Mouse (Mus musculus) thymus, postnatal 4 days (tissue): Measurements from ENCODE around the gene Tmem253.
"Not testable (repeated sequence)": the region's sequence is repeated elsewhere in the genome, so short reads cannot be mapped to it uniquely, and the experiment has no call there.

Experiments
- DNase-seq: peaks from one replicate; pipeline ENCODE4 v3.0.0; 2021

Tmem253 gene

DNA sequence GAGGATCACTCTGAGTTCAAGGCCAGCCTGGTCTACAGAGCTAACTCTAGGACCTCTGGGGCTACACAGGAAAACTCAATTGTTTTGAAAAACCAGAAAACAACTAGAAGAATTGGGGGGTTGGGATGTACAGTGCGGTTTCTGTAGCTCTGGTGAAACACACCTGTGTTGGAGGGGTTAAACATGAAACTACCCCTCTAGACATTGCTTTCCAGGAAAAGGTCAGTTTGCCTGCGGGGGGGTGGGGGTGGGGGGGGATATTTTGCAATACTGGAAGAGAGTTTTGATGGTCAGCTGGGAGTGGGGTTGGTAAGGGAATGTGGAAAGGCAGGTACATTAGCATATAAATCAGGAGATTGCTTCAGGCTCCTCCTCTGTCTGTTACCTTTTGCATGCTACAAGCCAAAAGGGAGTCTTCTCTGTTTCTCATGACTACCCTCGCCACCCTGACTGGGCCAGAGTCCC lies 6.8 kb downstream of the Tmem253 start:
- no peak for DNase-seq

DNA sequence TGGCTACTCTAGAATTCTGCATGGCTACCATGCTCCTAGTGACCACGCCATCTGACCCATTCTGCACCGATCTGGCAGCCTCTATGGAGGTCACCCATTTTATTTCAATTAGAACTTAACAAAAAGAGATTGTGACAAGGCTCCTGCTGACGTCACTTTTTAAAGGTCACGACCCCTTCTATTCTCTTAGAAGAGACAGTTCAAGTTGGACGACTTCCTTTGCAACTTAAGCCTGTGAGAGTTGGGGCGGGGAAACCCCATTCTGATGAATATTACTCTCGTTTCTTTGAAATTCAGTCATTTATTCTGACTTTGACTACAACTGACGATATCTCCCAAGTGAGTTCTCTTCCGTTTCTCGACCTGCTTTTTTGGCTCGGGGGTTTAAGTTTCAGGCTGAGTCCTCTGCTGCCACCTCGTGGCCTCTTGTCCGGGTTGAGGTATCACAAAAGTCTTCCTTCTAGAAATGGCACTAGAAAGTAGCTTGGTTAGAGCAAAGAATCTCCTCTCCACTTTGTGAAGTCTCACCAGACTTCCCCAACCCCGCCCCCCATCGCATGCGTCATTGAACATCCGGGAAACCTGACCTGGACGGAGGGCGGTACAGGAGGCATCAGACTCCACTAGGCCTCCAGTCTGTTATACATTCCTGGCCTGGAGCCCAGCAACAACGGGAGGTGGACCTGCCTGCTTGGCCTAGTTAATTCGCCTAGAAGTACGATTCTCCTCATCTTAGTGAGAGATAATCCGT lies 7.4 kb downstream of the Tmem253 start:
- peak; percentile 97 for DNase-seq

DNA sequence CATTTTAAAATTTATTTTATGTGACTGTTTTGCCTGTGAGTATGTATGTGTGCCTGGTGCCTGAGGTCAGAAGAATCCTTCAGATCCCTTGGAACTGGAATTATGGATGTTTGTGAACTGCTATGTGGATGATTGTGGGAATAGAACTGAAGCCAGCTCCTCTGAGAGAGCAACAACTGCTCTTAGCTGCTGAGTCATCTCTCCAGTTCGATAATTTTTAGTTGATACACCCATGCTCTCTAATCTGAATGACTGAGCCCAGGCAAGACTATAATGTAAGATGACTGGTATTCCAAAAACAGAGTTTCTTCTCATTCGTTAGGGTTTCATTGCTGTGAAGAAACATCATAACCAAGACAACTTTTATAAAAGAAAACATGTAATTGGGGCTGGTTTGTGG lies 8.7 kb downstream of the Tmem253 start:
- DNase-seq = no peak

DNA sequence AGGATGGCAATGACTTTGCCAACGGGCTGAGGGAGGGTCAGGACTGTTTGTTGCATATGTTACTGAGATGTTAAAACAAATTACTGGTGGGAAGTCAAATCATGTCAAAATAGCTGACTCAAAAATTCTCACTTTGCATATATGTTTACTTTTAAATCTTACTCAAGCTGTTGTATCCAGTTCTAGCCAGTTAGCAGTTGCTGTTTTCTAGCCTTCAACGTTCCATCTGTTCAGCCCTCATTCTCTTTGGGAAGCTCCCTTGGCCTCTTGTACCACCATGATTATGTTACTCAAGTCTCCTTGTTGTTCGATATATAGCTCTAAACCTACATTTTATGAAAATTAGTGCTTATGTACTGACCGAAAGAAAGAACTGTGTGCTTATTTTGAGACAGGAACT lies 10.9 kb downstream of the Tmem253 start:
- DNase-seq = no peak

DNA sequence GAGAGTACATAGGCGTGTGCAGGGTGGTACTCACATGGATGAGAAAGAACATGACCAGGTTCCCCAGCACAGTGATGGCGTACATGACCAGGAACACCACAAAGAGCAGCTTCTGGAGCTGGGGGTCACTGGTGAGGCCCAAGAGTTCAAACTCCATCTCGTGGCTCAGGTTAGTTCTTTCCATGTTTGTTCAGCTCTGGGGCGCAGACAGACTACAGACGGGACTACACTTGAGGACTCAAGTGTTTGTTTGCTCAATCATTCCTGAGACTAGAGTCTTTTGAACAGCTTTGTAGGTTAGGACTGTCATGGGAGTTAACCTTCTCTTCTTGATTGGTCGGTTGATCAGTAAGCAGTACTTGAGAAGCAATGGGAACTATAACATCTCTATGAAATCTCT lies 20.5 kb downstream of the Tmem253 start:
- no peak for DNase-seq

DNA sequence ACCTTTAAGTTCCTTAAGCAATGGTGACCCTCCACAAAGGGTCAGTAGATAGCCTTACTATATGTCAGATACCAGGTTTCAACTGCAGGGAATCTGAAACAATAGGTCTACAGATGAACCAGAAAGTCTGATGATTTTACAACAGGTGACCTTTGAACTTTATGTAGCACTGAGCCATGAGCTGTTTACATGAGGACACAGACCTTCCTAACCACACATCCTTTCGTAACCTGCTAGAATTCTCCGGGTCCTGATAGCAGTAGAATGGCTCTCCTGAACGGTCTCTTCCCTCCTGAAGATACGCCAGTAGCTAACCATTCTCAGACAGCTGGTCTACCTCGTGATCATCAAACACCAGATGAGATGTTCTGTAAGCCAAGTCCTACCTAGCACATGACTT lies 23.9 kb downstream of the Tmem253 start:
- no peak for DNase-seq

DNA sequence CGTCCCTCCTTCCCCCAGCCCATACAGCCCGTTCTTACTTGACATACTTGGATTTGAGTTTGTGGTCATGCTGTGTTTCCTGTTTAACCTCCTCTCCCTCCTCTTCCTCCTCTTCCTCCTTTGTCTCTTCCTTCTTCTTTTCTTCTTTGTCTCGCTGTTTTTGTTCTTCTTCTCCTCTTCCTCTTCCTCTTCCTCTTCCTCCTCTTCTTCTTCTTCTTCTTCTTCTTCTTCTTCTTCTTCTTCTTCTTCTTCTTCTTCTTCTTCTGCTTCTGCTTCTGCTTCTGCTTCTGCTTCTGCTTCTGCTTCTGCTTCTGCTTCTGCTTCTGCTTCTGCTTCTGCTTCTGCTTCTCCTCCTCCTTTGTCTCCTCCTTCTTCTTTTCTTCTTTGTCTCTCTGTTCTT lies 26.9 kb downstream of the Tmem253 start, which contains the start of gene Olfr221:
Gene Olfr221 (minus strand): TSS at position 101 of the 400 bp plus-strand sequence.
- DNase-seq = not testable (repeated sequence)

DNA sequence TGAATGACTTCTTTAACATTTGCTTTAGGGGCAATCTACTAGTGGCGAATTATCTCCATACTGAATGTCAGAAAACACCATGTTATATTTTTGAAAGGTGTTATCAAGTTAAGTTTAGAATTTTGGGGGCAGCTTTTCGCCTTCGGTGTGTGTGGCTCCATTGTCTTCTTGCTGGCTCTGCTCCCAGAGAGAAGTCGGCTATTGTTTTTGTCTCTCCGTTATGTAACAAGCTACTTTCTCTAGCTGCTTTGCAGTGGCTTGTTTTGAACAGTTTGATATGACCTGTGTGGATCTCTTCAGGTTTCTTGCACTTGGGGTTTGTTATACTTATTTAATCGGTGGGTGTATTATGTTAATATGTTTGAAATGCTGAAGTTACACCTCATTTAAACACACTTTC lies 28.0 kb downstream of the Tmem253 start:
- no peak for DNase-seq

DNA sequence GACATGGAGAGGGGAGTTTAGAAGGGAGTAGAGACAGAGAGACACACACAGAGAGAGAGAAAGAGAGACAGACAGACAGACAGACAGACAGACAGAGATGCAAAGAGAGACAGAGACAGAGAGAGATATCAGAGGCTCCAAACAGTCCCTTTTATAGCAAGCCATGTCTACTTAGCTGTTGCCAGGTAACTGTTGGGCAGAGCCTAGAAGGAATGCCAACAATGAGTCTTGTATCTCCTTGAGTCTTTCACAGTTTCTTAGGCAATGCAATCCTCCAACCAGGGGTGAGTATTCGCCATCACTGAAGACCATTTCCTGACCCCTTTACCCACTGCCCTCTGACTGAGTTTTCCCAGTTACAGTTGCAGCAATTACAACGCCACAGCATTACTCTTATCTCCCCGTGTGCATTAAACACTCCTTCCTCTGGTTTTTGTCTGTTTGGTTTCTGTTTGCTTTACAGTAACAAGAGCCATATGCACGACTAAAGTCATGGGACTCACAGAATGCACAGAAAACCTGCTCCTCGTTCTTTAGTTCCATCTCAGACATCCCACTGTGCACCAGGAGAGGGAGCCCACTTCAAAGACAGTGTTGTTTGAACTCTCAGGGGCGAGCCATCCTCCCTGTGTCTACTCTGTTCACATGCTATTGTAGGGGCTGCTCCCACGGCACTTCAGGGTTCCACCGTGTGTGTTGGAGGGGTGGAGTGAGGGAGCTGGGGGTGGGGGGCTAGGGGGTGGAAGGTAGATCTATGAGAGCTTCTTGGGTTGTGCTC lies 29.6 kb downstream of the Tmem253 start:
- peak; percentile 77 for DNase-seq

DNA sequence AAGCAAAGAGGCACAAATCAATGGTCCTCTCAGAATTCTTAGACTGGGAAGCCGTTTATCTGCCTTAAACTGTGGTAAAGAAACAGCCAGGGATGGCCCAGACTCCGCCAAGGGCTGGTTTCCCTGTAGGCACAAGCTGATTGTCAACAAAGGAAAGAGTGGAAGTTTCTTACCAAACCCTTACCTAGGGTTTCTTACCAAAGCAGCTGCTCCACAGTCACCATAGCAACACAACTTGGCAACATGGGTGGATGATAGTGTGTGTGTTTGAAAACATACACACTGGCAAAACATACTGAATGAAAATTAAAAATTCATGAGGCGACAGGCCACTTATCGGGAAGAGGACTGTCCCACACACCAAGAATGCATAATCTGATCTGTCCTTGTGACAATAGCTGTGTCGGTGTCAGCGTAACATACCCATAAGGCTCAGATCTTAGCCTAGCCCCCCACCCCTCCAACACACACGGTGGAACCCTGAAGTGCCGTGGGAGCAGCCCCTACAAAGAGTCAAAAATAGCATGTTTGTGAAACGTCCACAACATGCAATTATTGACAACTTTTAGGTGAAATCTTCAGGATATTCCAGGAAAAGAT lies 30.6 kb downstream of the Tmem253 start:
- DNase-seq = no peak

DNA sequence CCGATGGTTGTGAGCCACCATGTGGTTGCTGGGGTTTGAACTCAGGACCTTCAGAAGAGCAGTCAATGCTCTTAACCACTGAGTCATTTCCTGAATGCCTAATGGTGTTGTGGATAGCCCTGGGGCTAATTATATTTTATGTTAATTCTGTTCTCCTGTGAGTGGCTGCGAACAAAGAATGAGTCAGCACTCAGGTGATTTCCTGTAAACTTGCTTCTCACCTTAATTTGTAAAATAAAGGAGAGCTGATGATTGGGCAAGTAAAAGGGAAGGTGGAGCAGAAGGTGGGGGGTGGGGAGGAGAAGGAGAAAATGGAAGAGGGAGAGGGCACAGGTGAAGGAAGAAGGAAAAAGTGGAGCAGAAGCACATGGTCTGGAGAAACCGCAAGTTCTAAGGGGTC lies 37.3 kb downstream of the Tmem253 start:
- not testable (repeated sequence) for DNase-seq

DNA sequence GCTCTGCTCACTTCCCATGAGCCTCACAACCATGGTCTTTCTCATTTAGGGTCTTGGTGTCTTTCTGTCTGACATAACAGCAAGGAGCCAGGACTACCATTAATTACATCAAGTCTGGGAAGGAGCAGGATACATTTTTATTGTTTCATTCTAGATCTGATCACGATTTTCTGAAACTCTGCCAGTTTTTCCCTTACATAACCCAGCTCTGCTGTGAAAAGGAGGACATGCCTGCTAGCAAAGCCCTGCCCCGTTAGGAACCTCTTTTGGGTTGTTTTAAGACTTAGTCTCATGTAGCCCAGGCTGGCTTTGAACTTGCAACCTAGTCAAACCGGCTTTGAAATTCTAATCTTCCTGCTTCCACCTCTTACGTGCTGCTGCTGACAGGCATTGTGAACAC lies 44.5 kb downstream of the Tmem253 start:
- DNase-seq = no peak

DNA sequence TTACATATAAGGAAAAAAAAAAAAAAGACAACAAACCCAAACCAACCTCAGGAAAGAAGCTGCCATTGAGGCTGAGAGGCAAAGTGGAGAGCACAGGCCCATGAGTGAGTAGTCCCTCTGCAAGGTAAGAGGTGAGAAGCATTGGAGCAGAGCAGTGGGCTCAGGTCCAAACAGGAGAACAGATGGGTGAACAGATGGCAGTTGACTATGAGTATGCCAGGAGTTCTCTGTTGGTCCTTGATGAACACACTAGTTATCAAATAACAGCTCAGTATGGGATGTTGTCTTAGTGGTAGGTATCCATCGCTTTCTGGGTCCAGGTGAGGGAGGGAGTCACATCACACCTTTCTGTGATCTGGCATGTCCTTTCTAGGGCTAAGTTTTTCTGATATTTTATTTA lies 45.3 kb downstream of the Tmem253 start:
- DNase-seq = no peak

DNA sequence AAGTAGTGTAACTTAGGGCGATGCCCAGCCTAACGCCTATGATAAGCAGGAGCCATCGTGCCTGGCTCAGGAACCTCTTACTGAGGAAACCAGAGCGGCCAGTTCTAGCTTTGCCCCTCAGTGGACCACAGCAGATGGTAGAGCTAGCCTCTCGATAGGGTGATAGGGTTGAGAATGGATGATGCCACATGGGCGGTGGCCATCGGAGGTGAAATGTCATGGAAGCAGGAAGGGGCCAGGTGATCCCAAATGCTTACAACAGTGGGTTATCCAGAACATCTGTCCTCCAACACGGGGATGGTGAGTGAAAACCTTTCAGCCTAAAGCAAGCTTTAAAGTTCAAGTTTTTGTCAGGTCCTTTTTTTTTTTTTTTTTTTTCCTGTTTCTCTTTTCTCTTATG lies 46.3 kb downstream of the Tmem253 start:
- no peak for DNase-seq

DNA sequence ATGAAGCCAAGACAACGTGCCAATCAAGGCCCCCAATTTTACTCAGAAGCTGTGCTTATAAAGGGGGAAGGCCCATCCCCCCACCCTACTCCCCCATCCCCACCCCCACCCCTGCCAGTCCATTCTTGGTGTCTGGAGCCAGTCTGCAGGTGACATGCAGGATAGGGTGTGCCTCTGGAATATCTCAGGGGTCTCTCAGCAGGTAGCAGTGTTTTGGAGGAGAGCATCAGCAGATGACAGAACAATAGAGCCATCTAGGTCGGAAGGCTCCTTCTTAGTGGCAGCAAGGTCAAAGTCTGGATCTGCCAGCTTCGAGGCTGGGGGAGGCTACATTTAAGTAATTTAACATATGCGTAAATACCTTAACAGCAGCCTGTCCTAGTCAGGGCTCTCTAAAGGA lies 50.7 kb downstream of the Tmem253 start:
- DNase-seq = no peak
